Mouse (Mus musculus): ENCODE measurements at regions not wholly inside any gene's neighbourhood (a gene's known extent, or its start where the extent isn't known, plus 50 kb on each side); places are given as distances from the start of the nearest gene placed in this dataset.

DNA sequence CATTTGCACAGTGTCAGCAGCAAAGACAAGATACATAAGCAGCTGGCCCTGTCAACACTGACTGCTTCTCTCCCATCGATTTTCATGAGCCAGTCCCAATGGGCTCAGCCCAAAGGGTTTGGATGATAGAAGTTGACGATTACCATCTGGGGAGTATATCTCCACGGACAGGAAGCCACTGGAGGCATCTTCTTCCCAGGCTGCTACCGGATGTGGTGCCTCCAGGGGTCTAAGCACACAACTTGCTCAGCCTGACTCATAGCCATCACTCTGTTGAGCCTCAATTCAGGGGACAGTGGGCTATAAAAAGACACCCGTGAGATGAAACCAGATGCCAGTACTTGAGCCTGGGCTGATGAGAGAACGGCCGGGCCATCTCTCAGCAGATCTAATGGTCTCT is 71.1 kb upstream of the Hif1a start:
- Histone ChIP-seq H3K4me2 (replicated peaks; ENCODE audit: low read depth, low read length) (no peak overlapping the region), H3K9ac (replicated peaks; ENCODE audit: low read depth) (no peak overlapping the region), H3K4me3 (ENCODE audit: low read depth, low read length) (no peak overlapping the region), H3K4me1 (ENCODE audit: insufficient read depth, low read depth, low read length) (no peaks in the 10 kb centered on the region), H3K27ac (ENCODE audit: low read length) (no peak overlapping the region), H3K36me3 (ENCODE audit: insufficient read depth, low read length) (no peaks in the 10 kb centered on the region), H3K27me3 (replicated peaks; ENCODE audit: insufficient read depth, low read length) (no peaks in the 10 kb centered on the region), H3K9me3 (ENCODE audit: low read length) (no peaks in the 10 kb centered on the region)
- peak; percentile 47; the same call in 1 of the 2 replicates for ATAC-seq
- no peak for DNase-seq (ENCODE audit: low spot score)
- TF ChIP-seq EP300 (IDR thresholded peaks at IDR 0.05) (no peak), CTCF (IDR thresholded peaks at IDR 0.05) (no peak)
- 63% methylated on average over 7 of the region's 7 CpGs for WGBS

DNA sequence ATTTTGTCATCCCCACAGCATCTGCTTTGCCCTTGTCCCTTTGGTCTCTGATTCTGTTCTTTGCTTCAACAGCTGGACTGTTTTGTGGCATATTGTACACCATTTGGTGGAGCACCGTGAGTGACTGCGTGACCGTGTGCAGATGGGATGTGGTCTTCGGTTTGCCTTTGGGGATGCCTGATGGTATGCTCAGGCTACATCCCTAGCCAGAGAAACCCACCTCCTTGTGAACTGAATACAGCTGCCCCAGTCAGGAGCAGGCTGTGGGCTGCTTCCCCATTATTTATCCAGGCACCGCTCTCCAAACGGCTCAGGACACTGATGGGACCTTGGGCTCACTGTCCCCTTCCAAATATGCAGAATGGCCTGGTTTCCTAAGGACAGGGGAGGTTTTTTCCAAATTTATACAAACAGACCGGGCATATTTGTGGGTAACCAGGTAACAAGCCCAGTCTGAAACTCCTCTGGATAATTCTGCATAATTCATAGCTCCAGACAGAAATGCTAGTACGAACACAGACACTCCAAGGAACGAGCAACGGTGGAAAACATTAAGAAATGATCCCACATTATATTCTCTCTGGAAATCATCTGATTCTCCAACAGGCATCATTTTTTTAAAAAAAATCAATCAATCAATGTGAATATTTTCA is 70.5 kb upstream of the Hif1a start:
- H3K36me3 ChIP-seq (ENCODE audit: insufficient read depth, low read length), result no peaks in the 10 kb centered on the region
- H3K27ac ChIP-seq (ENCODE audit: low read length), result no peak overlapping the region
- no peak overlapping the region for H3K4me3 ChIP-seq (ENCODE audit: low read depth, low read length)
- ATAC-seq (no peak), DNase-seq (ENCODE audit: low spot score) (no peak)
- 79% methylated on average over 10 of the region's 10 CpGs for WGBS
- no peaks in the 10 kb centered on the region for H3K4me1 ChIP-seq (ENCODE audit: insufficient read depth, low read depth, low read length)
- no peak overlapping the region for H3K4me2 ChIP-seq (replicated peaks; ENCODE audit: low read depth, low read length)
- no peaks in the 10 kb centered on the region for H3K9me3 ChIP-seq (ENCODE audit: low read length)
- no peak for TF ChIP-seq EP300 (IDR thresholded peaks at IDR 0.05)
- no peak for TF ChIP-seq CTCF (IDR thresholded peaks at IDR 0.05)
- no peak overlapping the region for H3K9ac ChIP-seq (replicated peaks; ENCODE audit: low read depth)
- no peaks in the 10 kb centered on the region for H3K27me3 ChIP-seq (replicated peaks; ENCODE audit: insufficient read depth, low read length)

- Histone ChIP-seq H3K4me1 (ENCODE audit: insufficient read depth, low read depth, low read length) (no peaks in the 10 kb centered on the region), H3K27ac (ENCODE audit: low read length) (no peak overlapping the region), H3K4me3 (ENCODE audit: low read depth, low read length) (no peak overlapping the region), H3K36me3 (ENCODE audit: insufficient read depth, low read length) (no peaks in the 10 kb centered on the region), H3K27me3 (replicated peaks; ENCODE audit: insufficient read depth, low read length) (no peaks in the 10 kb centered on the region), H3K9me3 (ENCODE audit: low read length) (no peaks in the 10 kb centered on the region), H3K4me2 (replicated peaks; ENCODE audit: low read depth, low read length) (no peak overlapping the region), H3K9ac (replicated peaks; ENCODE audit: low read depth) (no peak overlapping the region)
- DNase-seq (ENCODE audit: low spot score) (no peak), ATAC-seq (no peak)
- TF ChIP-seq EP300 (IDR thresholded peaks at IDR 0.05) (no peak), CTCF (IDR thresholded peaks at IDR 0.05) (no peak)
- WGBS, result 66% methylated on average over 7 of the region's 7 CpGs
Measured at GRCm38 (mm10) chr12:73831204-73831595, 70.0 kb upstream of the Hif1a start.

- Histone ChIP-seq H3K27me3 (replicated peaks; ENCODE audit: insufficient read depth, low read length) (no peaks in the 10 kb centered on the region), H3K27ac (ENCODE audit: low read length) (no peak overlapping the region), H3K9me3 (ENCODE audit: low read length) (no peaks in the 10 kb centered on the region), H3K36me3 (ENCODE audit: insufficient read depth, low read length) (no peaks in the 10 kb centered on the region), H3K4me2 (replicated peaks; ENCODE audit: low read depth, low read length) (no peak overlapping the region), H3K4me1 (ENCODE audit: insufficient read depth, low read depth, low read length) (no peaks in the 10 kb centered on the region), H3K9ac (replicated peaks; ENCODE audit: low read depth) (no peak overlapping the region), H3K4me3 (ENCODE audit: low read depth, low read length) (no peak overlapping the region)
- whole genome bisulfite sequencing, result 85% methylated on average over 10 of the region's 10 CpGs
- ATAC-seq (no peak), DNase-seq (ENCODE audit: low spot score) (no peak)
- TF ChIP-seq CTCF (IDR thresholded peaks at IDR 0.05), result no peak
- TF ChIP-seq EP300 (IDR thresholded peaks at IDR 0.05), result no peak
Measured at GRCm38 (mm10) chr12:73831637-73832385, 69.4 kb upstream of the Hif1a start.

- Histone ChIP-seq H3K9ac (replicated peaks; ENCODE audit: low read depth) (no peak overlapping the region), H3K4me1 (ENCODE audit: insufficient read depth, low read depth, low read length) (no peaks in the 10 kb centered on the region), H3K4me3 (ENCODE audit: low read depth, low read length) (no peak overlapping the region), H3K27me3 (replicated peaks; ENCODE audit: insufficient read depth, low read length) (no peaks in the 10 kb centered on the region), H3K4me2 (replicated peaks; ENCODE audit: low read depth, low read length) (no peak overlapping the region), H3K36me3 (ENCODE audit: insufficient read depth, low read length) (no peaks in the 10 kb centered on the region), H3K9me3 (ENCODE audit: low read length) (no peaks in the 10 kb centered on the region), H3K27ac (ENCODE audit: low read length) (no peak overlapping the region)
- DNase-seq (ENCODE audit: low spot score) (no peak), ATAC-seq (no peak)
- WGBS, result 68% methylated on average over 3 of the region's 3 CpGs
- TF ChIP-seq EP300 (IDR thresholded peaks at IDR 0.05), result no peak
Measured at GRCm38 (mm10) chr12:73832789-73833188, 68.4 kb upstream of the Hif1a start.

- TF ChIP-seq CTCF (IDR thresholded peaks at IDR 0.05), result no peak
- TF ChIP-seq EP300 (IDR thresholded peaks at IDR 0.05), result no peak
- Histone ChIP-seq H3K4me2 (replicated peaks; ENCODE audit: low read depth, low read length) (no peak overlapping the region), H3K4me3 (ENCODE audit: low read depth, low read length) (no peak overlapping the region), H3K9ac (replicated peaks; ENCODE audit: low read depth) (no peak overlapping the region), H3K27ac (ENCODE audit: low read length) (no peak overlapping the region), H3K27me3 (replicated peaks; ENCODE audit: insufficient read depth, low read length) (no peaks in the 10 kb centered on the region), H3K4me1 (ENCODE audit: insufficient read depth, low read depth, low read length) (no peaks in the 10 kb centered on the region), H3K9me3 (ENCODE audit: low read length) (no peaks in the 10 kb centered on the region), H3K36me3 (ENCODE audit: insufficient read depth, low read length) (no peaks in the 10 kb centered on the region)
- ATAC-seq, result no peak
- DNase-seq (ENCODE audit: low spot score), result no peak
Measured at GRCm38 (mm10) chr12:73836132-73836531, 65.0 kb upstream of the Hif1a start.
